In genomic region chr14:122714911-122715310, GRCm38 (mm10) we compare ENCODE assay signal across 26 mouse cellular contexts.
A peak's percentile ranks its signal among the peaks of the same experiment; 100 is the strongest.
DNase-seq lines count a peak whose midpoint lies in the region; ATAC-seq and TF ChIP-seq lines count a peak whose summit lies in the region.
"Had no signal": no experiment of that assay in that cellular context is flagged by ENCODE, and none has a peak within 500 bp of the region (broad histone marks: within the 10 kb centered on the region; RNA-seq: fewer than 3 reads in every experiment).

No protein-coding gene starts in this region.

- no peaks in the 10 kb centered on the region for H3K9me3 ChIP-seq in midbrain, embryonic 11.5 days (ENCODE audit: control insufficient read depth, low read length)
- H3K9me3 ChIP-seq in midbrain, embryonic 14.5 days (ENCODE audit: control insufficient read depth, low read length), result no peaks in the 10 kb centered on the region
- H3K9me3 ChIP-seq in kidney, embryonic 15.5 days (replicated peaks), result no peaks in the 10 kb centered on the region
- H3K9me3 ChIP-seq: embryonic facial prominence, embryonic 15.5 days; forebrain, embryonic 10.5 days; heart, embryonic 12.5 days; hindbrain, embryonic 12.5 days; midbrain, embryonic 13.5 days; neural tube, embryonic 13.5 days had no signal

- no peaks in the 10 kb centered on the region for H3K36me3 ChIP-seq in midbrain, embryonic 11.5 days (ENCODE audit: control insufficient read depth, insufficient read depth, low read length)
- no peaks in the 10 kb centered on the region for H3K36me3 ChIP-seq in midbrain, embryonic 14.5 days (ENCODE audit: control insufficient read depth, insufficient read depth, low read length)
- no peaks in the 10 kb centered on the region for H3K36me3 ChIP-seq in myocyte (ENCODE audit: control insufficient read depth, insufficient read depth)
- H3K36me3 ChIP-seq in kidney, embryonic 15.5 days, result no peaks in the 10 kb centered on the region
- H3K36me3 ChIP-seq: embryonic facial prominence, embryonic 15.5 days; forebrain, embryonic 10.5 days; heart, embryonic 12.5 days; hindbrain, embryonic 12.5 days; midbrain, embryonic 13.5 days; neural tube, embryonic 13.5 days had no signal

- TF ChIP-seq POLR2A in myocyte (IDR thresholded peaks at IDR 0.05; ENCODE audit: insufficient read length, low read depth), result no peak

- DNase-seq in midbrain, embryonic 11.5 days (ENCODE audit: low spot score, missing footprints), result peak; percentile 81
- DNase-seq in midbrain, embryonic 14.5 days, result no peak
- DNase-seq in Muller cell, postnatal 12 days (ENCODE audit: inconsistent ontology term), result peak; percentile 26
- no peak for DNase-seq in embryo, embryonic 9.5 days (ENCODE audit: extremely low spot score)
- DNase-seq in heart, adult 11 months, result no peak
- DNase-seq: adrenal gland, postnatal 14 days; cerebellum, adult 8-10 months; cerebellum, postnatal 36 days; heart, postnatal 10 days; kidney, adult 2 months; kidney, postnatal 14 days; layer of hippocampus, postnatal 36 days; lung, postnatal 10 days; retina, postnatal 1 day; right cerebral cortex, postnatal 25 days; thymus, postnatal 25 days had no signal

- WGBS in midbrain, embryonic 11.5 days, result 73% methylated on average over 1 of the region's 1 CpGs
- WGBS in midbrain, embryonic 14.5 days, result 78% methylated on average over 1 of the region's 1 CpGs
- WGBS in kidney, embryonic 15.5 days, result 44% methylated on average over 1 of the region's 1 CpGs

- no peaks in the 10 kb centered on the region for H3K79me2 ChIP-seq in myocyte (ENCODE audit: control insufficient read depth, insufficient read depth)

- H3K4me2 ChIP-seq in midbrain, embryonic 11.5 days, result no peak overlapping the region
- H3K4me2 ChIP-seq in midbrain, embryonic 14.5 days (ENCODE audit: low read length), result no peak overlapping the region
- peak overlapping the region; percentile 44 for H3K4me2 ChIP-seq in myocyte (ENCODE audit: low read depth)
- H3K4me2 ChIP-seq in kidney, embryonic 15.5 days, result no peak overlapping the region
- H3K4me2 ChIP-seq: embryonic facial prominence, embryonic 15.5 days; heart, embryonic 12.5 days; hindbrain, embryonic 12.5 days; midbrain, embryonic 13.5 days; neural tube, embryonic 13.5 days had no signal

- no peaks in the 10 kb centered on the region for H3K4me1 ChIP-seq in midbrain, embryonic 11.5 days (ENCODE audit: control insufficient read depth, insufficient read depth, low read length)
- H3K4me1 ChIP-seq in midbrain, embryonic 14.5 days (ENCODE audit: control insufficient read depth, insufficient read depth, low read length), result peaks cover under 1% of the 10 kb centered on the region; the same call in 1 of the 2 replicates
- H3K4me1 ChIP-seq in kidney, embryonic 15.5 days, result no peaks in the 10 kb centered on the region
- H3K4me1 ChIP-seq: embryonic facial prominence, embryonic 15.5 days had no signal

- no peak overlapping the region for H3K9ac ChIP-seq in midbrain, embryonic 11.5 days (ENCODE audit: low read length)
- no peak overlapping the region for H3K9ac ChIP-seq in midbrain, embryonic 14.5 days (replicated peaks; ENCODE audit: low read length)
- no peak overlapping the region for H3K9ac ChIP-seq in kidney, embryonic 15.5 days
- H3K9ac ChIP-seq: embryonic facial prominence, embryonic 15.5 days; heart, embryonic 12.5 days; hindbrain, embryonic 12.5 days; midbrain, embryonic 13.5 days; neural tube, embryonic 13.5 days had no signal

- no peak overlapping the region for H3ac ChIP-seq in myocyte (ENCODE audit: control insufficient read depth, insufficient read length)

- no peak overlapping the region for H3K27ac ChIP-seq in midbrain, embryonic 11.5 days (ENCODE audit: low read depth, low read length)
- no peak overlapping the region for H3K27ac ChIP-seq in midbrain, embryonic 14.5 days (replicated peaks; ENCODE audit: low read depth, low read length)
- no peak overlapping the region for H3K27ac ChIP-seq in kidney, embryonic 15.5 days
- H3K27ac ChIP-seq: embryonic facial prominence, embryonic 15.5 days; forebrain, embryonic 10.5 days; hindbrain, embryonic 12.5 days; layer of hippocampus, adult 2 months; midbrain, embryonic 13.5 days; neural tube, embryonic 13.5 days had no signal

- no peaks in the 10 kb centered on the region for H3K27me3 ChIP-seq in midbrain, embryonic 11.5 days (ENCODE audit: control insufficient read depth, insufficient read depth, low read length)
- H3K27me3 ChIP-seq in midbrain, embryonic 14.5 days (ENCODE audit: control insufficient read depth, insufficient read depth, low read length), result no peaks in the 10 kb centered on the region
- no peaks in the 10 kb centered on the region for H3K27me3 ChIP-seq in myocyte (ENCODE audit: control insufficient read depth, insufficient read depth, insufficient read length)
- no peaks in the 10 kb centered on the region for H3K27me3 ChIP-seq in kidney, embryonic 15.5 days
- H3K27me3 ChIP-seq: embryonic facial prominence, embryonic 15.5 days; heart, embryonic 12.5 days; hindbrain, embryonic 12.5 days; midbrain, embryonic 13.5 days; neural tube, embryonic 13.5 days had no signal

- no peak for ATAC-seq in midbrain, embryonic 11.5 days (ENCODE audit: low FRiP score)
- ATAC-seq in midbrain, embryonic 14.5 days (ENCODE audit: low FRiP score, low TSS enrichment), result no peak
- ATAC-seq in granulocyte monocyte progenitor cell, adult 5-6 weeks (replicated peaks; ENCODE audit: poor library complexity, severe bottlenecking), result peak; percentile 61
- no peak for ATAC-seq in kidney, embryonic 15.5 days (replicated peaks; ENCODE audit: low FRiP score)
- ATAC-seq: midbrain, embryonic 13.5 days had no signal

- H3K4me3 ChIP-seq in midbrain, embryonic 11.5 days (ENCODE audit: low read depth, low read length), result no peak overlapping the region
- no peak overlapping the region for H3K4me3 ChIP-seq in midbrain, embryonic 14.5 days (replicated peaks; ENCODE audit: low read depth, low read length)
- H3K4me3 ChIP-seq in myocyte, result peak overlapping the region; percentile 7
- H3K4me3 ChIP-seq in kidney, embryonic 15.5 days (replicated peaks), result no peak overlapping the region
- H3K4me3 ChIP-seq: embryonic facial prominence, embryonic 15.5 days; forebrain, embryonic 10.5 days; heart, embryonic 12.5 days; hindbrain, embryonic 12.5 days; layer of hippocampus, adult 2 months; midbrain, embryonic 13.5 days; neural tube, embryonic 13.5 days had no signal

TF ChIP-seq in myocyte, 11 proteins besides CTCF, POLR2A, EP300 and RAD21:
- no peak for TF ChIP-seq TCF12 (IDR thresholded peaks at IDR 0.05; ENCODE audit: insufficient read depth, poor library complexity, severe bottlenecking)
- TF ChIP-seq MYOG (IDR thresholded peaks at IDR 0.05; ENCODE audit: control insufficient read depth in 1 of 3, insufficient read depth in 1 of 3, insufficient read length in 2 of 3, low read depth in 2 of 3), result no peak
TF ChIP-seq in myocyte: peak in this region for 0.

Comparison
In these comparisons a context has a peak if more than half of its experiments do, and no peak if none do; other contexts are left out.
1. DNase-seq: peak in midbrain, embryonic 11.5 days (single experiment) and Muller cell, postnatal 12 days (single experiment); none in midbrain, embryonic 14.5 days (single experiment), embryo, embryonic 9.5 days (single experiment) and heart, adult 11 months (single experiment).